ENCODE assay signal across 8 mouse cellular contexts in genomic region chr2:181675454-181675853, GRCm38 (mm10). TPM values are rescaled to one million over a fixed set of nuclear protein-coding genes. Genes with fewer than 3 reads are reported as not detected.
DNase-seq lines count a peak whose midpoint lies in the region; ATAC-seq and TF ChIP-seq lines count a peak whose summit lies in the region.
"Had no signal": no experiment of that assay in that cellular context is flagged by ENCODE, and none has a peak within 500 bp of the region (broad histone marks: within the 10 kb centered on the region; RNA-seq: fewer than 3 reads in every experiment).

No protein-coding gene starts in this region.

- peak overlapping the region; percentile 5; the same call in 1 of the 2 replicates for H3K9ac ChIP-seq in hindbrain, embryonic 14.5 days
- H3K9ac ChIP-seq in limb, embryonic 15.5 days, result no peak overlapping the region
- 0 out of 2 replicates have a peak overlapping the region, but pooled peaks have one; percentile 5 for H3K9ac ChIP-seq in midbrain, embryonic 13.5 days (replicated peaks)

- no peak for ATAC-seq in hindbrain, embryonic 14.5 days (ENCODE audit: low FRiP score)
- no peak for ATAC-seq in limb, embryonic 15.5 days (ENCODE audit: insufficient number of reproducible peaks, low FRiP score, low TSS enrichment, low read depth)
- ATAC-seq in midbrain, embryonic 13.5 days, result 0 out of 2 replicates have a peak, but pooled peaks have one; percentile 12

- peaks cover 27% of the 10 kb centered on the region for H3K27me3 ChIP-seq in hindbrain, embryonic 14.5 days (ENCODE audit: control insufficient read depth, insufficient read depth, low read length)
- peaks cover 39% of the 10 kb centered on the region for H3K27me3 ChIP-seq in limb, embryonic 15.5 days
- H3K27me3 ChIP-seq in midbrain, embryonic 13.5 days, result peaks cover 45% of the 10 kb centered on the region

- peak overlapping the region; percentile 44 for H3K4me2 ChIP-seq in hindbrain, embryonic 14.5 days (replicated peaks)
- H3K4me2 ChIP-seq in limb, embryonic 15.5 days, result peak overlapping the region; percentile 26; the same call in 1 of the 2 replicates
- peak overlapping the region; percentile 30 for H3K4me2 ChIP-seq in midbrain, embryonic 13.5 days (replicated peaks)

- peak; percentile 58 for DNase-seq in ZHBTc4 (ENCODE audit: low read depth, low spot score)
- peak; percentile 35 for DNase-seq in cerebellum, adult 8-10 months
- DNase-seq in gastrocnemius, adult 2 months, result peak; percentile 76
- peak; percentile 46 for DNase-seq in hindbrain, embryonic 14.5 days (ENCODE audit: low spot score)
- DNase-seq in thymus, postnatal 10 days (ENCODE audit: low spot score in 2 of 2), result no peak

- TF ChIP-seq CTCF in gastrocnemius, adult 2 months (IDR thresholded peaks at IDR 0.05), result no peak

- peak overlapping the region; percentile 90 for H3K27ac ChIP-seq in gastrocnemius, adult 2 months
- H3K27ac ChIP-seq in hindbrain, embryonic 14.5 days, result peak overlapping the region; percentile 59
- no peak overlapping the region for H3K27ac ChIP-seq in limb, embryonic 15.5 days
- no peak overlapping the region for H3K27ac ChIP-seq in midbrain, embryonic 13.5 days

- no peaks in the 10 kb centered on the region for H3K36me3 ChIP-seq in hindbrain, embryonic 14.5 days (replicated peaks; ENCODE audit: control insufficient read depth, insufficient read depth)
- no peaks in the 10 kb centered on the region for H3K36me3 ChIP-seq in limb, embryonic 15.5 days
- H3K36me3 ChIP-seq in midbrain, embryonic 13.5 days, result no peaks in the 10 kb centered on the region

- 3% methylated on average over 14 of the region's 14 CpGs for WGBS in hindbrain, embryonic 14.5 days
- 6% methylated on average over 14 of the region's 14 CpGs for WGBS in limb, embryonic 15.5 days
- 1% methylated on average over 14 of the region's 14 CpGs for WGBS in midbrain, embryonic 13.5 days

- peaks cover 23% of the 10 kb centered on the region for H3K4me1 ChIP-seq in hindbrain, embryonic 14.5 days (replicated peaks; ENCODE audit: control insufficient read depth, insufficient read depth, low read length)
- peaks cover 31% of the 10 kb centered on the region for H3K4me1 ChIP-seq in limb, embryonic 15.5 days
- H3K4me1 ChIP-seq in midbrain, embryonic 13.5 days (replicated peaks), result peaks cover 35% of the 10 kb centered on the region

- intact Hi-C loops in gastrocnemius, adult 2 months (cut with DNase I), result no loop called here

- peak overlapping the region; percentile 56 for H3K4me3 ChIP-seq in gastrocnemius, adult 2 months
- H3K4me3 ChIP-seq in hindbrain, embryonic 14.5 days (replicated peaks; ENCODE audit: low read length), result no peak overlapping the region
- H3K4me3 ChIP-seq in limb, embryonic 15.5 days, result no peak overlapping the region
- H3K4me3 ChIP-seq in midbrain, embryonic 13.5 days (replicated peaks), result no peak overlapping the region

- no peaks in the 10 kb centered on the region for H3K9me3 ChIP-seq in hindbrain, embryonic 14.5 days (ENCODE audit: control insufficient read depth, low read length)
- H3K9me3 ChIP-seq in limb, embryonic 15.5 days, result no peaks in the 10 kb centered on the region
- no peaks in the 10 kb centered on the region for H3K9me3 ChIP-seq in midbrain, embryonic 13.5 days

RNA-seq across cellular contexts. Expression of gene Sox18, which starts 4.0 kb away (rescaled TPM):
- total RNA-seq in gastrocnemius, adult 2 months (2021), result 10 to 100 TPM; 10.4 to 15.3 TPM
- polyA plus RNA-seq in hindbrain, embryonic 14.5 days (2014; fragmentation: Nextera tagmentation; extraction: Ambion mirVana), result 19.3 and 20.9 TPM in 2 replicates
- polyA plus RNA-seq in limb, embryonic 15.5 days (2015; fragmentation: Nextera tagmentation; extraction: Ambion mirVana), result 38.7 and 43.4 TPM in 2 replicates
- 13.7 and 14.2 TPM in 2 replicates for polyA plus RNA-seq in midbrain, embryonic 13.5 days (2015; fragmentation: Nextera tagmentation; extraction: Ambion mirVana)

RNA-seq across cellular contexts. Expression of gene Tcea2, which starts 4.7 kb away (rescaled TPM):
- 1 to 10 TPM; 6.9 to 7.6 TPM for total RNA-seq in gastrocnemius, adult 2 months (2021)
- 40.6 and 50.4 TPM in 2 replicates for polyA plus RNA-seq in hindbrain, embryonic 14.5 days (2014; fragmentation: Nextera tagmentation; extraction: Ambion mirVana)
- 19.5 and 21.8 TPM in 2 replicates for polyA plus RNA-seq in limb, embryonic 15.5 days (2015; fragmentation: Nextera tagmentation; extraction: Ambion mirVana)
- polyA plus RNA-seq in midbrain, embryonic 13.5 days (2015; fragmentation: Nextera tagmentation; extraction: Ambion mirVana), result 35.7 and 36.9 TPM in 2 replicates

RNA-seq across cellular contexts. Expression of gene Rgs19, which starts 18.3 kb away (rescaled TPM):
- total RNA-seq in gastrocnemius, adult 2 months (2021), result 1 to 10 TPM; 2.7 to 2.8 TPM
- polyA plus RNA-seq in hindbrain, embryonic 14.5 days (2014; fragmentation: Nextera tagmentation; extraction: Ambion mirVana), result 69.0 and 73.0 TPM in 2 replicates
- polyA plus RNA-seq in limb, embryonic 15.5 days (2015; fragmentation: Nextera tagmentation; extraction: Ambion mirVana), result 72.9 and 84.0 TPM in 2 replicates
- polyA plus RNA-seq in midbrain, embryonic 13.5 days (2015; fragmentation: Nextera tagmentation; extraction: Ambion mirVana), result 38.9 and 40.4 TPM in 2 replicates

RNA-seq across cellular contexts. Expression of gene Gm29797, which starts 18.6 kb away (rescaled TPM):
- total RNA-seq in gastrocnemius, adult 2 months (2021), result not detected
- 0.27 TPM in 1 of 2 replicates, not detected in the other for polyA plus RNA-seq in hindbrain, embryonic 14.5 days (2014; fragmentation: Nextera tagmentation; extraction: Ambion mirVana)
- polyA plus RNA-seq in limb, embryonic 15.5 days (2015; fragmentation: Nextera tagmentation; extraction: Ambion mirVana), result not detected in 2 replicates
- polyA plus RNA-seq in midbrain, embryonic 13.5 days (2015; fragmentation: Nextera tagmentation; extraction: Ambion mirVana), result not detected in 2 replicates
- polyA plus RNA-seq: gonadal fat pad, adult 2 months had no signal

RNA-seq across cellular contexts. Expression of gene Lkaaear1, which starts 22.8 kb away (rescaled TPM):
- total RNA-seq in gastrocnemius, adult 2 months (2021), result not detected
- polyA plus RNA-seq in hindbrain, embryonic 14.5 days (2014; fragmentation: Nextera tagmentation; extraction: Ambion mirVana), result not detected in 2 replicates
- not detected in 2 replicates for polyA plus RNA-seq in limb, embryonic 15.5 days (2015; fragmentation: Nextera tagmentation; extraction: Ambion mirVana)
- not detected in 2 replicates for polyA plus RNA-seq in midbrain, embryonic 13.5 days (2015; fragmentation: Nextera tagmentation; extraction: Ambion mirVana)

Comparison
In these comparisons a context has a peak if more than half of its experiments do, and no peak if none do; other contexts are left out.
1. DNase-seq: peak in ZHBTc4 (single experiment), cerebellum, adult 8-10 months (single experiment), gastrocnemius, adult 2 months (single experiment) and hindbrain, embryonic 14.5 days (single experiment); none in thymus, postnatal 10 days (0 of 2).
2. H3K27ac ChIP-seq: peak in gastrocnemius, adult 2 months (single experiment) and hindbrain, embryonic 14.5 days (single experiment); none in limb, embryonic 15.5 days (single experiment) and midbrain, embryonic 13.5 days (single experiment).
3. Peak in every context shown above with its lines, with median percentiles within 50 percentile points of each other: H3K4me2 ChIP-seq.